Comparison of ENCODE assay signal across 12 mouse cellular contexts in genomic region chr1:54914387-54914786, GRCm38 (mm10). TPM values are rescaled to one million over a fixed set of nuclear protein-coding genes. Genes with fewer than 3 reads are reported as not detected.
A peak's percentile ranks its signal among the peaks of the same experiment; 100 is the strongest.
DNase-seq lines count a peak whose midpoint lies in the region; ATAC-seq and TF ChIP-seq lines count a peak whose summit lies in the region.
"Had no signal": no experiment of that assay in that cellular context is flagged by ENCODE, and none has a peak within 500 bp of the region (broad histone marks: within the 10 kb centered on the region; RNA-seq: fewer than 3 reads in every experiment).

No protein-coding gene starts in this region.

- H3K9me3 ChIP-seq in liver, postnatal 0 days (ENCODE audit: low read length): no peaks in the 10 kb centered on the region
- H3K9me3 ChIP-seq in midbrain, embryonic 14.5 days (ENCODE audit: control insufficient read depth, low read length): no peaks in the 10 kb centered on the region
- H3K9me3 ChIP-seq: hindbrain, embryonic 15.5 days; lung, embryonic 15.5 days had no signal

- ATAC-seq in granulocyte monocyte progenitor cell, adult 5-6 weeks (replicated peaks; ENCODE audit: poor library complexity, severe bottlenecking): peak; percentile 34
- ATAC-seq in liver, postnatal 0 days: no peak
- no peak for ATAC-seq in midbrain, embryonic 14.5 days (ENCODE audit: low FRiP score, low TSS enrichment)

- peak overlapping the region; percentile 47 for H3K4me2 ChIP-seq in liver, postnatal 0 days (ENCODE audit: low read depth, low read length)
- H3K4me2 ChIP-seq in midbrain, embryonic 14.5 days (ENCODE audit: low read length): no peak overlapping the region
- H3K4me2 ChIP-seq: hindbrain, embryonic 15.5 days; lung, embryonic 15.5 days had no signal

- no peak overlapping the region for H3K9ac ChIP-seq in liver, postnatal 0 days (replicated peaks)
- H3K9ac ChIP-seq in midbrain, embryonic 14.5 days (replicated peaks; ENCODE audit: low read length): no peak overlapping the region
- H3K9ac ChIP-seq: hindbrain, embryonic 15.5 days; lung, embryonic 15.5 days had no signal

- H3K4me1 ChIP-seq in liver, postnatal 0 days (ENCODE audit: insufficient read depth): peaks cover 31% of the 10 kb centered on the region
- H3K4me1 ChIP-seq in midbrain, embryonic 14.5 days (ENCODE audit: control insufficient read depth, insufficient read depth, low read length): peaks cover 2% of the 10 kb centered on the region; the same call in 1 of the 2 replicates

- H3K27ac ChIP-seq in liver, postnatal 0 days (ENCODE audit: low read depth): peak overlapping the region; percentile 86
- H3K27ac ChIP-seq in midbrain, embryonic 14.5 days (replicated peaks; ENCODE audit: low read depth, low read length): no peak overlapping the region
- H3K27ac ChIP-seq: hindbrain, embryonic 15.5 days; lung, embryonic 15.5 days had no signal

- TF ChIP-seq EP300 in liver, postnatal 0 days (IDR thresholded peaks at IDR 0.05; ENCODE audit: low read depth): no peak

- no peak for TF ChIP-seq CTCF in liver, postnatal 0 days (IDR thresholded peaks at IDR 0.05; ENCODE audit: low read depth)

- no peaks in the 10 kb centered on the region for H3K36me3 ChIP-seq in liver, postnatal 0 days (replicated peaks; ENCODE audit: insufficient read depth, low read length)
- H3K36me3 ChIP-seq in midbrain, embryonic 14.5 days (ENCODE audit: control insufficient read depth, insufficient read depth, low read length): no peaks in the 10 kb centered on the region
- H3K36me3 ChIP-seq: hindbrain, embryonic 15.5 days; lung, embryonic 15.5 days had no signal

- WGBS in liver, postnatal 0 days (ENCODE audit: insufficient replicate concordance): 16% methylated on average over 9 of the region's 9 CpGs
- 61% methylated on average over 9 of the region's 9 CpGs for WGBS in midbrain, embryonic 14.5 days

- H3K27me3 ChIP-seq in liver, postnatal 0 days (ENCODE audit: insufficient read depth, low read length): no peaks in the 10 kb centered on the region
- no peaks in the 10 kb centered on the region for H3K27me3 ChIP-seq in midbrain, embryonic 14.5 days (ENCODE audit: control insufficient read depth, insufficient read depth, low read length)
- H3K27me3 ChIP-seq: hindbrain, embryonic 15.5 days; lung, embryonic 15.5 days had no signal

- DNase-seq in heart, adult 11 months: peak; percentile 6
- no peak for DNase-seq in heart, adult 8-10 months (ENCODE audit: low spot score)
- peak; percentile 64 for DNase-seq in CD4-positive, CD25-positive, alpha-beta regulatory T cell, adult 2 months (ENCODE audit: low read depth, low spot score)
- DNase-seq in liver, postnatal 0 days: no peak
- DNase-seq in midbrain, embryonic 14.5 days: no peak
- no peak for DNase-seq in testis, postnatal 14 days (ENCODE audit: low spot score)
- DNase-seq in frontal cortex, adult 2 months (ENCODE audit: extremely low spot score in 1 of 2, low spot score in 1 of 2): no peak
- DNase-seq: gastrocnemius, postnatal 10 days had no signal

- H3K4me3 ChIP-seq in liver, postnatal 0 days (ENCODE audit: low read depth, low read length): 0 out of 2 replicates have a peak overlapping the region, but pooled peaks have one; percentile 13
- no peak overlapping the region for H3K4me3 ChIP-seq in midbrain, embryonic 14.5 days (replicated peaks; ENCODE audit: low read depth, low read length)
- H3K4me3 ChIP-seq: hindbrain, embryonic 15.5 days; lung, embryonic 15.5 days; myocyte had no signal

RNA-seq across cellular contexts. Expression of gene Ankrd44, which starts 11.8 kb away (rescaled TPM):
- 10 to 100 TPM in 1 of 4 experiments, 1 to 10 TPM in 3; 6.9 to 13.4 (median 8.3) TPM for total RNA-seq in heart, adult 8-10 months (2022)
- 99.4 and 128 TPM in 2 replicates for total RNA-seq in granulocyte monocyte progenitor cell, adult 5-6 weeks (2014; fragmentation: Nextera tagmentation)
- 77.5 and 82.6 TPM in 2 replicates for total RNA-seq in granulocyte monocyte progenitor cell, adult 5-6 weeks (2017)
- 4.0 and 4.7 TPM in 2 replicates for polyA plus RNA-seq in liver, postnatal 0 days (2015; fragmentation: Nextera tagmentation; extraction: Ambion mirVana)
- polyA plus RNA-seq in midbrain, embryonic 14.5 days (2014; fragmentation: Nextera tagmentation; extraction: Ambion mirVana): 37.0 and 39.1 TPM in 2 replicates
- 15.9 and 18.9 TPM in 2 replicates for polyA plus RNA-seq in frontal cortex, adult 2 months (2012; rRNA removed)

Comparison
In these comparisons a context has a peak if more than half of its experiments do, and no peak if none do; other contexts are left out.
1. DNase-seq: peak in heart, adult 11 months (single experiment) and CD4-positive, CD25-positive, alpha-beta regulatory T cell, adult 2 months (single experiment); none in heart, adult 8-10 months (single experiment), liver, postnatal 0 days (single experiment), midbrain, embryonic 14.5 days (single experiment), testis, postnatal 14 days (single experiment) and frontal cortex, adult 2 months (0 of 2).